Mouse (Mus musculus) right cerebral cortex, adult 2 months (tissue): ENCODE measurements at regions not wholly inside any gene's neighbourhood (a gene's known extent, or its start where the extent isn't known, plus 50 kb on each side); places are given as distances from the start of the nearest gene placed in this dataset.
A peak's percentile ranks its signal among the peaks of the same experiment; 100 is the strongest.

ENCODE experiments used
- DNase-seq, 2 experiments: peaks; one replicate each; pipeline ENCODE4 v3.0.0; 2021 to 2022; ENCODE audit warnings: low spot score in 2 of 2

GRCm38 (mm10) chr17:51683318-51683717, 149.8 kb downstream of the Satb1 start:
- DNase-seq, result no peak

- DNase-seq, result no peak
Measured at GRCm38 (mm10) chr17:51682368-51682767, 150.7 kb downstream of the Satb1 start.

GRCm38 (mm10) chr17:51677451-51677850, 155.6 kb downstream of the Satb1 start:
- no peak for DNase-seq

- DNase-seq, result no peak
Measured at GRCm38 (mm10) chr17:51658408-51658807, 174.7 kb downstream of the Satb1 start.

- no peak for DNase-seq
Measured at GRCm38 (mm10) chr17:51653881-51654280, 179.2 kb downstream of the Satb1 start.

- DNase-seq, result no peak
Measured at GRCm38 (mm10) chr17:51651880-51652279, 181.2 kb downstream of the Satb1 start.

GRCm38 (mm10) chr17:51649213-51649815, 183.8 kb downstream of the Satb1 start:
- peak; percentile 41 to 44 for DNase-seq

GRCm38 (mm10) chr17:51646416-51646815, 186.7 kb downstream of the Satb1 start:
- no peak for DNase-seq

GRCm38 (mm10) chr17:51645866-51646265, 187.2 kb downstream of the Satb1 start:
- peak in 1 of 2 experiments; percentile 20 for DNase-seq

- no peak for DNase-seq
Measured at GRCm38 (mm10) chr17:51642682-51643081, 190.4 kb downstream of the Satb1 start.

- peak in 1 of 2 experiments; percentile 19 for DNase-seq
Measured at GRCm38 (mm10) chr17:51635913-51636312, 197.2 kb downstream of the Satb1 start.

GRCm38 (mm10) chr17:51631574-51631973, 201.5 kb downstream of the Satb1 start:
- no peak for DNase-seq

GRCm38 (mm10) chr17:51620528-51620927, 212.6 kb downstream of the Satb1 start:
- no peak for DNase-seq

- DNase-seq, result no peak
Measured at GRCm38 (mm10) chr17:51585263-51585662, 247.8 kb downstream of the Satb1 start.

GRCm38 (mm10) chr17:51583984-51584880, 248.9 kb downstream of the Satb1 start:
- no peak for DNase-seq

GRCm38 (mm10) chr17:51583277-51583676, 249.8 kb downstream of the Satb1 start:
- DNase-seq, result peak; percentile 37 to 41

GRCm38 (mm10) chr17:51555854-51556253, 277.2 kb downstream of the Satb1 start:
- DNase-seq, result no peak

- no peak for DNase-seq
Measured at GRCm38 (mm10) chr17:51554446-51554845, 278.6 kb downstream of the Satb1 start.

GRCm38 (mm10) chr17:51552277-51553015, 280.6 kb downstream of the Satb1 start:
- DNase-seq, result no peak

GRCm38 (mm10) chr17:51546999-51547398, 286.1 kb downstream of the Satb1 start:
- DNase-seq, result no peak

- no peak for DNase-seq
Measured at GRCm38 (mm10) chr17:51542544-51542943, 290.5 kb downstream of the Satb1 start.

GRCm38 (mm10) chr17:51534678-51535077, 298.4 kb downstream of the Satb1 start:
- DNase-seq, result peak; percentile 15 to 40
